Mouse (Mus musculus): Measurements from ENCODE around the gene Gm10487.
"Not testable (repeated sequence)": the region's sequence is repeated elsewhere in the genome, so short reads cannot be mapped to it uniquely, and the experiment has no call there.

Gene Gm10487

GRCm38 (mm10) chrX:30843369-30843768, at the start of gene Gm10487:
Gene Gm10487, minus strand, starts transcription at chrX:30843469.
- DNase-seq (ENCODE audit: inconsistent age in 2 of 2, low spot score in 1 of 2), result not testable (repeated sequence)

Data from adrenal gland, adult (tissue).